Mouse (Mus musculus) hematopoietic stem cell, adult 5-6 weeks (primary cell): Measurements from ENCODE around the gene Gfpt2. TPM values are rescaled to one million over a fixed set of nuclear protein-coding genes. Genes with fewer than 3 reads are reported as not detected.
"Not testable (repeated sequence)": the region's sequence is repeated elsewhere in the genome, so short reads cannot be mapped to it uniquely, and the experiment has no call there.

ENCODE experiments used
- ATAC-seq, 2 experiments: fragments of 125-278 bp in 1 of 2; replicated peaks in 1 of 2; 2 replicates each; pipeline ENCODE4 v1.8.0; 2016 to 2017; ENCODE audit warnings: inconsistent platforms in 2 of 2, mild to moderate bottlenecking in 2 of 2, moderate number of reproducible peaks in 2 of 2, low read depth in 1 of 2, moderate TSS enrichment in 1 of 2; ENCODE audit not compliant: low FRiP score in 2 of 2, poor library complexity in 2 of 2, severe bottlenecking in 2 of 2, insufficient read depth in 1 of 2, low TSS enrichment in 1 of 2
- total RNA-seq: library from RNA; stranded (forward); fragments of 172-1452, 232-1000 nt; gene quantifications from 2 replicates; pipeline ENCODE4 v1.2.3, GENCODE M21; 2017

Gfpt2 gene
- total RNA-seq: 1.0 and 1.4 TPM in 2 replicates

- peak; percentile 77 to 80 for ATAC-seq
Observed at GRCm38 (mm10) chr11:49793619-49794341, at the start of gene Gfpt2. Gene Gfpt2 (plus strand): TSS chr11:49794178.

- no peak for ATAC-seq
Observed at GRCm38 (mm10) chr11:49744981-49745380, 49.0 kb upstream of the Gfpt2 start.

- ATAC-seq: no peak
Observed at GRCm38 (mm10) chr11:49745839-49746238, 48.1 kb upstream of the Gfpt2 start.

GRCm38 (mm10) chr11:49746756-49747155 is 47.2 kb upstream of the Gfpt2 start:
- ATAC-seq: no peak

GRCm38 (mm10) chr11:49754958-49755665 is 38.9 kb upstream of the Gfpt2 start:
- ATAC-seq: peak; percentile 68 to 69

- ATAC-seq: no peak
Observed at GRCm38 (mm10) chr11:49758096-49758495, 35.9 kb upstream of the Gfpt2 start.

GRCm38 (mm10) chr11:49761130-49761529 is 32.8 kb upstream of the Gfpt2 start:
- ATAC-seq: no peak

GRCm38 (mm10) chr11:49763555-49763954 is 30.4 kb upstream of the Gfpt2 start:
- ATAC-seq: no peak

- ATAC-seq: no peak
Observed at GRCm38 (mm10) chr11:49764023-49764422, 30.0 kb upstream of the Gfpt2 start.

- peak; percentile 64 to 66 for ATAC-seq
Observed at GRCm38 (mm10) chr11:49764639-49765299, 29.2 kb upstream of the Gfpt2 start.

GRCm38 (mm10) chr11:49765377-49766136 is 28.4 kb upstream of the Gfpt2 start:
- ATAC-seq: no peak

- no peak for ATAC-seq
Observed at GRCm38 (mm10) chr11:49766137-49766411, 27.9 kb upstream of the Gfpt2 start.

GRCm38 (mm10) chr11:49767497-49767896 is 26.5 kb upstream of the Gfpt2 start:
- ATAC-seq: not testable (repeated sequence)

GRCm38 (mm10) chr11:49768781-49769180 is 25.2 kb upstream of the Gfpt2 start:
- ATAC-seq: no peak

- ATAC-seq: no peak
Observed at GRCm38 (mm10) chr11:49770676-49771550, 23.1 kb upstream of the Gfpt2 start.

- ATAC-seq: peak; percentile 73 to 84
Observed at GRCm38 (mm10) chr11:49772251-49772650, 21.7 kb upstream of the Gfpt2 start.

GRCm38 (mm10) chr11:49774894-49775293 is 19.1 kb upstream of the Gfpt2 start:
- ATAC-seq: no peak
